Mouse (Mus musculus): Measurements from ENCODE around the gene Kcne2.

The Kcne2 gene

GRCm38 (mm10) chr16:92309126-92309525, 16.9 kb downstream of the Kcne2 start:
- DNase-seq (ENCODE audit: low spot score), result no peak

- DNase-seq (ENCODE audit: low spot score), result no peak
Measured at GRCm38 (mm10) chr16:92313953-92314741, 22.0 kb downstream of the Kcne2 start.

GRCm38 (mm10) chr16:92316049-92316738, 24.0 kb downstream of the Kcne2 start:
- no peak for DNase-seq (ENCODE audit: low spot score)

DNA sequence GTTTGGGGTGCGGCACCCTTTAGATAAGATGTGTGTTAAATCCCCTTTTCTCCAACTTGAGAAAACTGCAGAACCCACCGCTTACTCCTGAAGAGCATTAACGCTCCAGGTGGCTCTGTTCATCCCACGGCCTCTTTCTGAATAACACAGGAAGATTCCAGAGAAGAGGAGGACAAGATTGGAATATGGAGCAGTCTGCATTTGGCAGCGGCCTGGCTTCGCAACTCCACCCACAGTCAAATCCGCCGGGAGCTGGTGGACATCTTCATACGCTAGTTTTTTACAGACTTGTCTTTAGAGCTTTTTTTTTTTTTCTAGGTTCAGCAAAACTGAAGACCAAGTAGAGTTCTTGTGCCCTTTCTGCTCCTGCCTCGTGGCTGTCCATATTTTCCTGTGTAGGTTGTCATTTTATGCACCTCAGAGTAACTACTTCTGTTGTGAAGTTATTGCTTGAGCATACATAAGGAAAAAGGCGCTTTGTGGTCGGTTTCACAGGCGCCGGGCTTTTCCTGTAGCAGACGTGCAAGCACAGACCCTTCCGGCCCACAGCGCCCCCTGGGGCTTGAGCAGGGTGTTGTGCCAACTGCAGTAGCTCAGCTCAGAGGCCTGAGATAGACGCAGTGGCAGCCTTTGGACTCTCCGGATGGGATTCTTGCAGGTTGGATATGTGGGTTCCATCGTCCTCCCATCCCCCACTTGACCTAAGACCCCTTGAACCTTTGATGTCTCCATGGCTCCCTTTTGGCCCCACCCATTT, 27.3 kb downstream of the Kcne2 start:
- no peak for DNase-seq (ENCODE audit: low spot score)

DNA sequence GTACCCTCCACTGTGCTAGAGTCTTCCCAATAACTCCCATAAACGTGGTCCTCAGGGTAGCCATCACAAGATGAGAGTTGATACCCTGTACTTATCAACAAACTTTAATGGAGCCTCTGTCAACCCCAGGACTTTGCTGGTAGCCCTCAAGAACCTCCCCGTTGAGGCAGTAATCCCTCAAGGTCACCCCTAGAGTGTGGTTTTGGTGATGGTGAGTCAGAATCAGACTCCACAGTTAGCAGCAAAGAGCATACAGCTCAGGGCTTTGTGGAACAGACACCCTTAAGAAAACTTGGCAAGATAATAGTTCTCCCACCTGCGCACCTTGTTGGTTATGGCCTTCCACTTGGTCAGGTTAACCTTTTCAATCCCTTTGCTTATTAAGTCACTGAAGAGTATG, 28.2 kb downstream of the Kcne2 start:
- DNase-seq (ENCODE audit: low spot score), result no peak

GRCm38 (mm10) chr16:92321341-92321740, 29.2 kb downstream of the Kcne2 start, which contains the start of gene Fam243:
Fam243 (minus strand) TSS chr16:92321441.
- DNase-seq (ENCODE audit: low spot score), result no peak

DNA sequence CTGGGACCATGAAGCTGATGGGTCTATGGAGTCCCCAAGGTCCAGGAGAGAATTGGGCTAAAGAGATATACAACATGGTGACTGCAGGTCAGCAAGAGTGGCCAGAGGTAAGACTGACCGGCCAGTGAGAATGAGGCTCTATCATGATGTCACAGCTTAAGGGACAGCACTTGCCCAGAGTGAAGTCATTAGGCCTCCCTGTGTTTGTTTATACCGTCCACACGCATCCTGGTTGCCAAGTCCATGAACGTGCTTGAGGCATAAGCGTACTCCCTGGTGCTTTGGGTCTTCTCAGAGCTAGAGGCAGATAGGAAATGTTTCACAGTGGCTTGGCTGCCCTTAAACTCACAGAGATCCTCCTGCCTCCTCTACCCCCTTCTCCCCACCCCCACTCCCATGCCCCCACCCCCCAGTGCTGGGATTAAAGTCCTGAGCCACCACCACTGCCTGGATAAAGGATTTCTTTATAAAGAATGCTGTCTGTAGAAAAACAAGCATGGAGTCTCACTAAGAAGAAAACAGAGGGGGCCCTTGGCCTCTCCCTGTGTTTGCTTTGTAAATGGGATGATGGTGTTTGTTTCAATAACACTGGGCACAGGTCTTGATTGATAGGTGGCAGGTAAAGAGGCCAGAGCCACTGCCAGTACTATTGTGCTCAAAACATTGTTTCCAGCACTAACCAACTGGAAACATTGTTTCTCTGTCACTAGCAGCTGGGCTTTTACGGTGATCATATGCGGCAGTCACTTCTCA, 32.3 kb downstream of the Kcne2 start:
- no peak for DNase-seq (ENCODE audit: low spot score)

DNA sequence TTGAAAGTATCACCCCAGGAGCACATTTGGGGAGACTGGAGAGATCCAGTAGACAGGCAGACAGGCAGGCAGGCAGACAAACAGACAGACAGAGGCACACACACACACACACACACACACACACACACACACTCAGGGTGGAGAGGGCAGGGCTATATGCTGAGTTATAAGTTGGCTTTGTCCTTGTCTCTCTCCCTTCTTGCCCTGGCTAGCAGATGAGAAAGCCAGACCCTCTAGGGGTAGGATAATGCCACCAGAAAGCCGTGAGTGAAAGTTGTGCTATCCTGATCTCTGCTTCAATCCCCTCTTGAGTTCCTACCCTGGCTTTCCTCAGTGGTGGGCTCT, 32.8 kb downstream of the Kcne2 start:
- no peak for DNase-seq (ENCODE audit: low spot score)

DNA sequence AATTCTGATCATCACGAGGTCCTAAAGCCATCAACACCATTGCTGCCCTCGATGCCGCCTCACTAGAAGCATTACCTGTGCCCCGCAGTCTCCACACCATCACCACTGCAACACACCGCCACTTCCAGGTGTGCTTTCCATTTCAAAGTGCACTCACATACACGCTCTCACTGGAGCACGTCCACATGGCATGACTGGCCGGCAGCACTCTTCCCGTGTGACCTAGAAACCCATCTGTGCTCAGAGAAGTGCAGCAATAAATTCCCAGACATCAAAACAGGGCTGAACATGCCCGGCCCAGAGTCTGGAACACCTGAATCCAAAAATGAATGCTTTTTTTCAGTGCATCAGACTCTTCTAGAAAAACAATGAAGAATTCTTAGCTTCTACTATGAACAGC, 35.7 kb downstream of the Kcne2 start:
- no peak for DNase-seq (ENCODE audit: low spot score)

GRCm38 (mm10) chr16:92330966-92331365, 38.8 kb downstream of the Kcne2 start:
- no peak for DNase-seq (ENCODE audit: low spot score)

DNA sequence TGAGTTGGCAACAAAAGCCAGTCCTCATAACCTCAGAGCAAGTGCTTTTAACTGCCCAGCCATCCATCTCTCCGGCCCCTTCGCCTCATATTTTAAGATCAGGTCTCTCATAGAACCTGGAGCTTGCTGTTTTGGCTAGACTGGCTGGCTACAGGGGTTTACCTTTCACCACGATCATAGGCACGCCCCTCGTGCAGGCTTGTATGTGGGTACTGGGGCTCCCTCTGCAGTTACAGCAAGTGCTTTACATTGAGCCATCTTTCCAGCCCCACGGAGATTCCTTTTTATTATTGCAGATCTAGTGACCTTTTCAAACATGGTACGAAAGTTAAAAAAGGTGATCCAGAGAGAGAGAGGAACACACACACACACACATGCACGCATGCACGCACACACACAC, 42.4 kb downstream of the Kcne2 start:
- no peak for DNase-seq (ENCODE audit: low spot score)

DNA sequence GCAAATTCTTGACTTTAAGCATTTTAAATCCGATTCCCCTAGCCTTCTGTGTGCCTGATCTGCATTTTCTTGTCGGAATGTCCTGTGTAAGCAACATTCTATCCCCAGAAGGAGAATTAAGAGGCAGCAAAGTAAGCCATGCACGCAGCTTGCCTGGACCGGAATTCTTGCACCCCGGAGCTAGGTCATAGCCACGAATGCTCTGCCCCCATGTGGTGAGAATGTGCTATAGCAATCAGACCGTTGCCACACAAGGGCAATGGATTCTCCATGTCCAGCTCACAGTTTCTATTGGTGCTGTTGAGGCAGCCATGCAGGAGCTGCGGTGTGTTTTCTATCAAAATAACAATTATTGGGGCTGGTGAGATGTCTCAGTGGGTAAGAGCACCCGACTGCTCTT, 44.1 kb downstream of the Kcne2 start:
- DNase-seq (ENCODE audit: low spot score), result peak; percentile 60

DNA sequence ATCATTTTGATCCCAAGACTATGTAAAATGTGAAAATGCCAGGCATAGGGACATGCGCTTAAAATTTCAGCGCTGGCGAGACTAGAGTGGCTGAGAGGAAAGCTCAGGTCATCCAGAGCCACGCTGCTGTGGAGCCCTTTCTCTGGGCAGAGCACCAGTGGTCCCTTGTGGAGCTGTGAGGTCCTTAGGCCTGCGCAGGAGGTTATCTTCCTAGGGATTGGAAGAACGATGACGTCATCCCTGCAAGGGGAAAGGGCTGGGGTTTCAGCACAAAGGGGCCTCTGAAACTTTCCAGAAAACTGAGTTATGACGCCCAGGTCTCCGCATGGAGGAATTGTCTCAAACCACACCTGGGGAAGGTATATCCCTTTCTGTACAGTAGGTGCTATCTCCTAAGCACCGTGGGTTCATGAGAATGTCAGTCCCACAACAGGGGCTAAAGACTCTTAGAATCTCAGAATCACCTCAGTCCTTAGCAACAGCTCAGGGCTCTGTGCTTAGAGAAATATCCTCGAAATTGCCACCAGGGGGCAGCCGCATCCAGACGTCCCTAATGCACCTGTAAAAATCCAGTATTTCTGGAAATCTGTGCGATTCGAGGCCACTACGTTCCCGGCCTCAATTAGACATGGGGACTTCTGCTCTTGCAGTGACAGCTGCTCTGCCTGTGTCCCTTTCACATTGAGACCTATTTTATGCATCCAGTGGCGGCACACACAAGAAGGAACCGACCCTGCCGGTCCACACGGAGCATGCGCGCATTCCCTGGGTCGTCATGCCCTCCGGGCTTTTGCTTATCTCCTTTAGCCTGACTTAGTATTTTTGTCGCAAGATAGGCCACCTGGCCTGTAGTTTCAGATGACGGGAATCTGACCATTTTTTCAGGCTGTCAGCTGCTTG, 48.7 kb downstream of the Kcne2 start:
- peak; percentile 66 for DNase-seq (ENCODE audit: low spot score)

GRCm38 (mm10) chr16:92345177-92345576, 53.0 kb downstream of the Kcne2 start:
- peak; percentile 53 for DNase-seq (ENCODE audit: low spot score)

- peak; percentile 67 for DNase-seq (ENCODE audit: low spot score)
Measured at GRCm38 (mm10) chr16:92346297-92346916, 54.2 kb downstream of the Kcne2 start.
